Mouse (Mus musculus): ENCODE measurements around the gene Tnfsfm13. TPM values are rescaled to one million over a fixed set of nuclear protein-coding genes. Genes with fewer than 3 reads are reported as not detected.

Gene Tnfsfm13
- polyA plus RNA-seq, 1 experiment from 2014 or later, result 1.1 TPM

DNA sequence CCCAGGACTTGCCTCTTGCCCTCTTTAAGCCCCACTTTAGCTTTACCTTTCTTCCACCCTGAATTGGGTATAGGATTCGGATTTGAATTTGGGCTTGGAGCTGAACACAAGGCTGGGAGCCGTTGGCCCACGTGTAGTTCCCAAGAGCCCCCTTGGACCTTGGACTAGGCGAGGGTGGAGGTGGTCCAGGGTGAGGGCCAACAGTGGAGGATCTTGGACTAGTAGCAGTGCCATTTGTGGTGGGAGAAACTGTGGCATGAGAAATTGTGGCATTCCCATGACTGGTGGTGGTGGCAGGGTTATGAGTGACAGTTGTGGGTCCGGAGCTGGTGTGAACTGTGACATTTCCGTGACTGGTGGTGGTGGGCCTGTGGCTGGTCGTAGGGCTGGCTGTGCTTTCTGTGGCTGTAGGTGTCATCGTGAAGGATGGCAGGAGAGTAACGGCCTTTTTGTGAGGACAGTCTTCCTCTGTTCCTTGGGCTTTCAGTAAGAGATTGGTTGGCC, 30.4 kb downstream of the Tnfsfm13 start:
- H3K4me1 ChIP-seq (replicated peaks; ENCODE audit: control insufficient read depth, insufficient read depth, low read length), result peaks cover 4% of the 10 kb centered on the region; the same call in 1 of the 2 replicates
- no peak overlapping the region for H3K9ac ChIP-seq (ENCODE audit: low read depth, low read length)
- no peaks in the 10 kb centered on the region for H3K27me3 ChIP-seq (ENCODE audit: control insufficient read depth, insufficient read depth, low read length)
- WGBS, result 82% methylated on average over 8 of the region's 9 CpGs
- H3K9me3 ChIP-seq (ENCODE audit: control insufficient read depth, low read length), result no peaks in the 10 kb centered on the region
- DNase-seq (ENCODE audit: low spot score) (no peak), ATAC-seq (ENCODE audit: low FRiP score) (no peak)
- peaks cover 19% of the 10 kb centered on the region for H3K36me3 ChIP-seq (ENCODE audit: control insufficient read depth, insufficient read depth, low read length)
- 0 out of 2 replicates have a peak overlapping the region, but pooled peaks have one; percentile 13 for H3K27ac ChIP-seq (ENCODE audit: low read depth, low read length)
- H3K4me2 ChIP-seq (replicated peaks; ENCODE audit: low read depth, low read length), result no peak overlapping the region
- H3K4me3 ChIP-seq (ENCODE audit: low read depth, low read length), result no peak overlapping the region

DNA sequence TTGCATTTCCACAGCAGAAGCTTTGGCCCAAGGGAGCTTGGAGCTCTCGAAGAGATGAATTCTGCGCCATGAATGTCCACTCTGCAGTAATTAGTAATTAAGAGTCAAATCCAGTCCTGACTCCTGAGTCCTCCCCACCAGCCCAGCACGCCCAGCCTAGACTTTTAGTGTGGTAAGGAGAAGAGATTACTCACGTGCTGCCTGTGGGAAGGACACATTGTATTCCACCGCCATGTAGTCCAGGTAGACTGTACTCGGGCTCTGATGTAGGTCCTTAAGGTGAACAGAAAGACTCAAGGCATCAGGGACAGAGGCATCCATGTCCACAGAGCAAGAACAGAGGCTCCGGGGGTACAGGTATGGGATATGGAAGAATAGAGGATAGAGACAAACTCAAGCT, 31.1 kb downstream of the Tnfsfm13 start:
- Histone ChIP-seq H3K27me3 (ENCODE audit: control insufficient read depth, insufficient read depth, low read length) (no peaks in the 10 kb centered on the region), H3K4me1 (replicated peaks; ENCODE audit: control insufficient read depth, insufficient read depth, low read length) (peaks cover 4% of the 10 kb centered on the region; the same call in 1 of the 2 replicates), H3K27ac (ENCODE audit: low read depth, low read length) (no peak overlapping the region), H3K4me2 (replicated peaks; ENCODE audit: low read depth, low read length) (no peak overlapping the region), H3K9me3 (ENCODE audit: control insufficient read depth, low read length) (no peaks in the 10 kb centered on the region), H3K9ac (ENCODE audit: low read depth, low read length) (no peak overlapping the region), H3K4me3 (ENCODE audit: low read depth, low read length) (0 out of 2 replicates have a peak overlapping the region, but pooled peaks have one; percentile 6), H3K36me3 (ENCODE audit: control insufficient read depth, insufficient read depth, low read length) (peaks cover 19% of the 10 kb centered on the region)
- 95% methylated on average over 7 of the region's 7 CpGs for WGBS
- ATAC-seq (ENCODE audit: low FRiP score) (no peak), DNase-seq (ENCODE audit: low spot score) (no peak)

DNA sequence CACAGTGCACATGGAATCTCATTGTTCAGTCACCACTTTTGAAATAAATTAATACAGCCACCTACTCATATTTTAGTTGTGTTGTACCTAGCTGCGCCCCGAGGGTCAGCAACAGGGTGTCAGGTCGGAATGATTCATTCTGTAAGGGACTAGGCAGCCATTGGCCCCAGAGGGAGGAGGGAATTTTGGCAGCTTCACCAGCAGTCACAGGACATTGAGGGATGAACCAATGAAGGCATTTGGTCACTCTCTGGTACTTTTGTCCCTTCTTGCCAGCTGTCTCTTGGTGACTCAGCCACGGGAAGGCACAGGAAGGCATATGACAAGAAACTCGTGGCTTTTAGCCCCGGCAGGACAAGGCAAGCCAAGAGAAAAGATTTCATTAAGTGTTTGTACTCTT, 32.1 kb downstream of the Tnfsfm13 start:
- ATAC-seq (ENCODE audit: low FRiP score) (no peak), DNase-seq (ENCODE audit: low spot score) (no peak)
- WGBS, result 92% methylated on average over 6 of the region's 6 CpGs
- Histone ChIP-seq H3K36me3 (ENCODE audit: control insufficient read depth, insufficient read depth, low read length) (peaks cover 15% of the 10 kb centered on the region), H3K27me3 (ENCODE audit: control insufficient read depth, insufficient read depth, low read length) (no peaks in the 10 kb centered on the region), H3K4me2 (replicated peaks; ENCODE audit: low read depth, low read length) (no peak overlapping the region), H3K4me1 (replicated peaks; ENCODE audit: control insufficient read depth, insufficient read depth, low read length) (peaks cover 4% of the 10 kb centered on the region; the same call in 1 of the 2 replicates), H3K4me3 (ENCODE audit: low read depth, low read length) (no peak overlapping the region), H3K9ac (ENCODE audit: low read depth, low read length) (no peak overlapping the region), H3K9me3 (ENCODE audit: control insufficient read depth, low read length) (no peaks in the 10 kb centered on the region), H3K27ac (ENCODE audit: low read depth, low read length) (peak overlapping the region; percentile 79; the same call in 1 of the 2 replicates)

DNA sequence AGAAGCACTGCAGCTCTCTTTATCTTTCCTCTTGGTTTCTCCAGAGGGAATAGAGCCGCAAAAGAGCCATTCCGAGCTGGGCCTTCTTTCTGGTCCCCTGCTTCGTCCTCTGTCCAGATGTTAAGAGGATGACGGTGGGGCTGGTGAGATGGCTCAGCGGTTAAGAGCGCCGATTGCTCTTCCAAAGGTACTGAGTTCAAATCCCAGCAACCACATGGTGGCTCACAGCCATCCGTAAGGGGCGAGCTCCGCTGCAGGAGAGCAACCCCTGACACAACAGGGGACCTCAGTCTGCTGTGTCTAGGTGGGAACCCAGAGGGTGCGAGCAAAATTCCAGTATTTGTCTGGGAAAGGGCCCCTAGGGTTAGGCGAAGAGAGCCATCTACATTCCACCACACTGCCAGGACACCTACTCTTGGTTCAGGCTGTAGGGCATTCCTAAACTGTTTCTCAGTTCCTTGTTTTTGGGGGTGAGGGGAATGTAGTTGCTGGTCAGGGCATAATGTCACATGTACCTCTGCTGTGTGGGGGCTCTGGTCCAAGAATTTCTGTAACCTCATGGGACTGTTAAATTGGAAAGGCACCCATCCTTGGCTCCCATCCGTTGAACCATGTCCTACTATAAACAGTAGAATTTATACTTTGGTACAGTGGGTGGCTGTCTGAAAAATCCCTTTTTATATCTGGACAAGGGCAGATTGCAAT, 32.8 kb downstream of the Tnfsfm13 start:
- Histone ChIP-seq H3K4me3 (ENCODE audit: low read depth, low read length) (peak overlapping the region; percentile 50; the same call in 1 of the 2 replicates), H3K27me3 (ENCODE audit: control insufficient read depth, insufficient read depth, low read length) (no peaks in the 10 kb centered on the region), H3K36me3 (ENCODE audit: control insufficient read depth, insufficient read depth, low read length) (peaks cover 10% of the 10 kb centered on the region), H3K9ac (ENCODE audit: low read depth, low read length) (peak overlapping the region; percentile 8; the same call in 1 of the 2 replicates), H3K4me2 (replicated peaks; ENCODE audit: low read depth, low read length) (peak overlapping the region; percentile 38), H3K9me3 (ENCODE audit: control insufficient read depth, low read length) (no peaks in the 10 kb centered on the region), H3K4me1 (replicated peaks; ENCODE audit: control insufficient read depth, insufficient read depth, low read length) (peaks cover 4% of the 10 kb centered on the region; the same call in 1 of the 2 replicates), H3K27ac (ENCODE audit: low read depth, low read length) (peak overlapping the region; percentile 79)
- DNase-seq (ENCODE audit: low spot score) (no peak), ATAC-seq (ENCODE audit: low FRiP score) (peak; percentile 28)
- WGBS, result 70% methylated on average over 13 of the region's 13 CpGs

DNA sequence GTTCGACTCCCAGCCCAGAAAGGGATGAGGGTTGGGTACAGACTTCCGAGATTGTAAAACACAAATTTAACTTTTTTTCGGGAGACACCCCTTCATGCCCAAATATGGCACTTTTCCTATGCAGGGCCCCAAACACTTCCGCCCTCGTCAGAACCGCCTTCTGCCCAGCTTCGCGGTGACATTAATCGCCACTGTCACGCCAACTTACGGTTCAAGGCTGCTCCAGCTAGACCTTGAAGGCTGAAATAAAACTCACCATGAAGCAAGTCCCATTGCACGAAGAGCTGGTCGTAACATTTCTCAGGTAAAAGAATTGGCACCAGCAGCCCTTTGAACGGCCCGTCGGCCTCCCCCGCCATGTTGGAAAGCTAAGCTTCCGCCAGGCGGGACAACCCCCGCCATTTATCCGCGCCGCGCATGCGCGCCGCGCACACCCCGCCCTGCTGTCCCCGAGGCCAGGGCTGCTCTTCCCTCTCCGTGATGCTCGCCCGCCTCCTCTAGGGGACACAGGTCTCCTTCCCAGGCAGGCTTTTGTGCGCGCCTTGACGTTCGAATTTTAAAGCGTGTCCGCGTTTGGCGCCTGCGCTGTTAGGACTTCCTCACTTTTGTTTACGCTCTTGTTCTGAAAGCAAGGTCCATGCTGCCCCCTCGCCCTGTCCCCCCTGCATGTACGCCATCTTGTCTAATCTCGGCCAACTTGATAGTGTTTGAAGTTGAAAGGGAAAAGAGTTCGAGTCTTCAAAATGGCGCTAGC, 33.5 kb downstream of the Tnfsfm13 start, which contains the start of gene Mpdu1:
Gene Mpdu1 (minus strand): TSS at position 430 of the 754 bp plus-strand sequence.
- Histone ChIP-seq H3K4me2 (replicated peaks; ENCODE audit: low read depth, low read length) (peak within 1 kb of the TSS; percentile 38), H3K36me3 (ENCODE audit: control insufficient read depth, insufficient read depth, low read length) (peaks cover 9% of the 10 kb centered on the region; the same call in 1 of the 2 replicates), H3K4me1 (replicated peaks; ENCODE audit: control insufficient read depth, insufficient read depth, low read length) (peaks cover 4% of the 10 kb centered on the region; the same call in 1 of the 2 replicates), H3K27ac (ENCODE audit: low read depth, low read length) (peak within 1 kb of the TSS; percentile 79), H3K27me3 (ENCODE audit: control insufficient read depth, insufficient read depth, low read length) (no peaks in the 10 kb centered on the region), H3K9me3 (ENCODE audit: control insufficient read depth, low read length) (no peaks in the 10 kb centered on the region), H3K4me3 (ENCODE audit: low read depth, low read length) (peak within 1 kb of the TSS; percentile 50), H3K9ac (ENCODE audit: low read depth, low read length) (peak within 1 kb of the TSS; percentile 67)
- DNase-seq (ENCODE audit: low spot score) (peak; percentile 97), ATAC-seq (ENCODE audit: low FRiP score) (peak; percentile 95)
- under 1% methylated on average over 48 of the region's 48 CpGs for WGBS

DNA sequence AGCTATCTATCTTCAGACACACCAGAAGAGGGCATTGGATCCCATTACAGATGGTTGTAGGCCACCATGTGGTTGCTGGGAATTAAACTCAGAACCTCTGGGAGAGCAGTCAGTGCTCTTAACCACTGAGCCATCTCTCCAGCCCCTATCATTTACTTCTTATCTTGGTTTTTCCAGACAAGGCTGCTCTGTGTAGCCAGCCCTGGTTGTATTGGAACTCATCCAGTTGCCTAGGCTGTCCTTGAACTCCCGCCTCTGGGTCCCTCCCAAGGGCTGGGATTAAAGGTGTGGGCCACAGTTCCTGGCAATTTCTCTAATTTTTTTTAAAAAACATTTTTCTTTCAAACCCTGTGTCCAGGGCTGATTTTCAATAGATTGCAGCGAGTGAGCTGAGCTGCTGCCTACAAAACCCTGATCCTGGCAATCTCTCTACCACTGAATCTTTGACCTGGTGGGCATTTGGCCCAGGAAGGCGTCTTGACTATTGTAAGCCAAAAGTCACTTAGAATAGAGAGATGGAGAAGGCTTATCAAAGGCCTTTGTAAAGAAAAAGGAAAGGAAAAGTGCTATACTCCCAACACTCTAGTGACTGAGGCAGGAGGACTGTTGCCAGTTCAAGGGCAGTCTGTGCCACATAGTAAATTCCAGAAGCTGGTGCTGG, 34.5 kb downstream of the Tnfsfm13 start:
- ATAC-seq (ENCODE audit: low FRiP score) (no peak), DNase-seq (ENCODE audit: low spot score) (no peak)
- peaks cover 4% of the 10 kb centered on the region; the same call in 1 of the 2 replicates for H3K4me1 ChIP-seq (replicated peaks; ENCODE audit: control insufficient read depth, insufficient read depth, low read length)
- H3K9ac ChIP-seq (ENCODE audit: low read depth, low read length), result peak overlapping the region; percentile 67
- H3K27me3 ChIP-seq (ENCODE audit: control insufficient read depth, insufficient read depth, low read length), result no peaks in the 10 kb centered on the region
- H3K4me2 ChIP-seq (replicated peaks; ENCODE audit: low read depth, low read length), result peak overlapping the region; percentile 38
- H3K36me3 ChIP-seq (ENCODE audit: control insufficient read depth, insufficient read depth, low read length), result peaks cover 9% of the 10 kb centered on the region; the same call in 1 of the 2 replicates
- H3K9me3 ChIP-seq (ENCODE audit: control insufficient read depth, low read length), result no peaks in the 10 kb centered on the region
- peak overlapping the region; percentile 79; the same call in 1 of the 2 replicates for H3K27ac ChIP-seq (ENCODE audit: low read depth, low read length)
- whole genome bisulfite sequencing, result 80% methylated on average over 3 of the region's 3 CpGs
- peak overlapping the region; percentile 50 for H3K4me3 ChIP-seq (ENCODE audit: low read depth, low read length)

DNA sequence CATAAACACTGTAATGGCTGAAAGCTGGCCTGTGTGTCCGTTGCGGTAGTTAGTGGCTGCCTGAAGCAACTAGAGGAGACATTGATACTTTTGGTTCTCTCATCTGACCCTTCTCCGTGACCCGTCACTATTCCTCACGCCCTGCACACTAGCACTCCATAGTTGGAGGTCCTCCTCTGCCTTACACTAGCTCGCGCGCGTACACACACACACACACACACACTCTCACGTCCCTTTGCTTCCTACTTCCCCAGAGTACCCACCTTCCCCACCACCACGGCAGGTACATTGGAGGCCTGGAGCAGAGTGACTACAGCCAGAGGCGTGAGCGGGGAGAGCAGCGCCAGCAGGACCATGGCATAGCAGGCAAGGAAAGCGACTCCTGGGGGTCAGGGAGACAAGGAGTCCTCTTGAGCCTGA, 38.4 kb downstream of the Tnfsfm13 start:
- Histone ChIP-seq H3K4me3 (ENCODE audit: low read depth, low read length) (no peak overlapping the region), H3K9ac (ENCODE audit: low read depth, low read length) (no peak overlapping the region), H3K4me1 (replicated peaks; ENCODE audit: control insufficient read depth, insufficient read depth, low read length) (no peaks in the 10 kb centered on the region; the same call in 1 of the 2 replicates), H3K36me3 (ENCODE audit: control insufficient read depth, insufficient read depth, low read length) (peaks cover 8% of the 10 kb centered on the region), H3K27me3 (ENCODE audit: control insufficient read depth, insufficient read depth, low read length) (no peaks in the 10 kb centered on the region), H3K9me3 (ENCODE audit: control insufficient read depth, low read length) (no peaks in the 10 kb centered on the region), H3K4me2 (replicated peaks; ENCODE audit: low read depth, low read length) (no peak overlapping the region), H3K27ac (ENCODE audit: low read depth, low read length) (no peak overlapping the region)
- 84% methylated on average over 15 of the region's 15 CpGs for WGBS
- ATAC-seq (ENCODE audit: low FRiP score), result no peak
- no peak for DNase-seq (ENCODE audit: low spot score)

All from hindbrain, embryonic 11.5 days (tissue).